Mouse (Mus musculus): ENCODE measurements at regions not wholly inside any gene's neighbourhood (a gene's known extent, or its start where the extent isn't known, plus 50 kb on each side); places are given as distances from the start of the nearest gene placed in this dataset.

DNA sequence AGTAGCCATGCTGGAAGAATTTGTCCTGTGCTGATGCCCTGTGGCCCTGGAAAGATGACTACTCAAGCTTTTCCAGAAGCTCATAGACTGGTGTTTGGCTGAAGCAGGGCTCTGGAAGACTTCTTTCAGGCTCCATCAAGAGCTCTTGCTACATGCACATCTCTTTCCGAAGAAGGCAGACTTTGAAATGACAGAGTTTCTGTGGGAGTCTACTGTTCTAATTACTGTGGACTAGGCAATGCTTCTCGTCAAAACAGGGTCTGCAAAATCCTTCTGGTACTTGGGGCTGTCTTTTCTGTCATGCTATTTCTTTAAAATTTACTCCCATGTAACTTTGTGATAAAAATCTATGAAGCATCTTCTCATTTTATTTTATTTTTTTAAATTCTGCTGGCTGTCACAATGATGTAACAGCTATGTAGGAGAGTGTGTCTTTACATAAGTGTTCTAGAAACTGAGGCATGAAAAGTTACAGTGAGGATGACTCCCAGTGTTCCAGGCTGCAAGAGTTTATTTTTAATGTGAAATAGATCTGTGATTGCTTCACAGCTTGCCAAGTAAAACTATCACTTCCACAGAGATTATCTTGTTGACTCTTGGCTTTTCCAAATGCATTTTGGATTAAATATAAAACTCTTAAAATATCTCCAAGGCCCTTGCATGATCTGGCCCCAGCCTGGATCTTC is 244.9 kb upstream of the Nmur2 start:
- DNase-seq = no peak

DNA sequence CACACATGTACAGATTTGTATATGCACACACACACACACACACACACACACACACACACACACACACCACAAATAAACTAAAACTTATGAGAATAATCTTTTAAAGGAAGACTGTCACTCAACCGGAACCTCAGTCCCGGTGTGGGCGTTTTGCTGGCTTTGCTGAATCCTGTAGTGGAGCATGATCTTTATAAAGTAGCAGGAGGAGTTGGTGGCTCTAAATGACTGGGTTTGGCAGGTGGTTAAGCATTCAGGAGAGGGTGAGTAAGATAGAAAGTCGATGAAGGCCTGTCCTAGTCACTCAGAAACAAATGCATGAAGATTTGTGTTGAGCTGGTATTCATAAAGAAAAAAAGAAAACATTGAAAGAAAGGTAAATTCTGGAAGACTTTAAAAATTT is 240.4 kb upstream of the Nmur2 start:
- no peak for DNase-seq

DNA sequence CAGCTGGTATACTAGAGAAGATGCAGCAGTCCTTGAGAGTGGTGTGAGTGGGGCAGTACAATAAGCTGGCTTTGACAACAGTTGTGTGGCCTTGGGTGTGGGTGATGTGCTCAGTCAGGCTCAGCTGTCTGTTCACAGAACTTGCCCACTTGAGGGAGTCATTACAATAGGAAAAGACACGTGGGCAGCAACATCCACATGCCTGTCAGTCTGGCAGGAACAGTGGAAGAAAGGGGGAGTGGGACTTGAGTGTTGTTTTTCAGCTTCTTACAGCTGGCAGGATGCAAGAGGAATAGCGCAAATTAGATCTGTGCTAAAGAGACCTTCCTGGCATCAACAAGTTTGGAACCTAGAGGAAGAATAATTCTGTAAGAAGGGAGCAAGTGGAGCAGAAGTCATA is 239.4 kb upstream of the Nmur2 start:
- no peak for DNase-seq

DNA sequence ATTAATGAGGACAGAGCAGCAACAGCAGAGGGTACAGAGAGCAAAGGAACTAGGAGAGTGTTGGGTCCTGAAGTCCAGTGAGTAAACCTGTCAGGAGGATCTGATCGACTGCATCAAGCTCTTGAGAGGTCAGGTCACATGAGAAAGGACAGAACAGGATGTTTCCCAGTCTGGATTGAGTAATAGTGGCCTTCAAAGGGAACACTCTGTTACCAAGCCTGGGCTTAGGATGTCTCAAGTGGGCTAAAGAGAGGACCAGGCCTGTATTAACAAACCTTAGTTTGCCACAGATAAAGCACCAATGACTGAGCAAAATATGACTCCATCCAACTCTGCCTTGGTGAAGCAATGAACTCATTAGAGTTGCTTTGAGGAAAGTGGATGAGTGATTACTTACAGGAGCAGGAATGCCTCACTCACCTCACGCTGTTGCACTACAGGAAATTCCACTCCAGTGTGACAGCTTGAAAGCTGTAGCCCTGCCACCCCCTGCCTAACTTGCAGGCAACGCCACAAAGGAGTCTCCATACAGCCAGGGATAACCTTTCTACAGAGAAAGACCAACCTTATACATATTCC is 229.2 kb upstream of the Nmur2 start:
- no peak for DNase-seq

DNA sequence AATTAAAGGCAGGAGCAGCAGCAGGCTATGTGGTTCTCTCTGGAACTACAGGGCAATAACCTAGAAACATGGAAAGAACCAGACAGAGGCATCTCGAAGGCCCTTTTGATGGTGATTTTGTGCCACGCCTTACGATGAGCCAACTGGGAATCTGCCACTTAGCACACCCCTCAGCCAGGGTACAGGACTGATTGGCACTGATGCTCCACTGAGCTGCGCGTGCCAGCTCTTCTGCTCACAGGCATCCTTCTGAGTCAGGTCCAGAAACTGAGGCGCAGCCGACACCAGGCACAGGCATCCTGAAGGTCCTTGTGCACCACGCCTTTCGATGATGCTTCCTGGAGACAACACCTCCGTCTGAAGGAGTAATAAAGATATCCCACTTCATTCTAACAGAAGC is 221.9 kb upstream of the Nmur2 start:
- DNase-seq = no peak

DNA sequence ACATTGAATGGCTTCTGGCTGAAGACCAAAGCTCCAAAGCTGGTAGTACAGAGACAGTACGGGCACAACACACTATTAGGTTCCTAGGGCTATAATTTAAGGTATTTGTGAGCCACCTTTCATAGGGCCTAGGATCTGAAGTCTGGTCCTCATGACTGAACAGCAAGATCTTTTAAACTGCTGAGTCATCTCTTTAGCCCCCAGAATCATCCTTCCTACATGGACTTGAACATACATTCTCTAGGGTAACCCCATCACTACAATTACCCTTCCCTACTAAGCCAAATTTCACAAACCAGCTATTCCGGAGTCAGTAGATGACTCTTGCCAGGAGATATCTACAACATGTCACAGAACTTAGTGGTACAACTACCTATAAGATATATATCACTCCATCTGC is 215.5 kb upstream of the Nmur2 start:
- DNase-seq = no peak

DNA sequence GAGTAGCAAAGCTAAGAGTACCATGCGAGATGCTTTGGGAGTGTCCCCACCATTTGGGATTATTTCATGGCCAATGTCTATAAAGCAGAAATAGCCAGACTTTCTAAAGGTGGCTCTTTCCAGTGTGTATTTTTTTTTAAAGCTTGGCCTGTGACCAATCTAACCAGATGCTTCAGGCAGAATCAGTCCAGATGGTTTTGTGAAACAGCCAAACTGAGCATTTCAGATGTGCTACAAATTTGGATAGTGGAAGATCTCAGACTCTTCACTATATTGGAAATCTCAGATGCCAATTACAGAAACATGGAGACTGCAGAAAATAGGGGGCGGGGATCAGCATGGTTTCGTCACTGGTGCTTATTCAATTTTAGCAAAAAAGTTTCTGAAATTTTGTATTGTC is 213.6 kb upstream of the Nmur2 start:
- DNase-seq = no peak

DNA sequence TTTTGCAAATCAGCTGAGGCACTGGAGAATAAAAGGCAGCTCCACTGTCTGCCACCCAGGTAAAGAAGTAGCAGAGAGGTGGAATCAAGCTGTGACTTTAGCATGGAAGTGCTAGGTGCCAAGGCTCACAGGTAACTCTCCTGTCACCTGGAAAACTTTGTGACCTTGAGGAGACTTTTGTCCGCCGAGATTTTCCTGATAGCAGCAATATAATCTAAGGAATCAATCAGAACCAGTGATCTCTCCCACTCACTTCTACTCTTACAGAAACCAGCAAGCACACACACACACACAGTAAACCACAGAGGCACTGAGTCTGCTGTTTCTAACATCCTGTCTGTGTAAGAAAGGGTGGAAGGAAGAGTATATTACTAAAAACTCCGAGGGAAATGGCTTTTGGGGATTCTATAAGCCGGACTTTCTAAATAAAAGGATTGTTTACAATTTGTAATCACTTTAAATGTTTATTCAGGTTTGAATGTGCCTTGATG is 206.6 kb upstream of the Nmur2 start:
- DNase-seq = no peak

DNA sequence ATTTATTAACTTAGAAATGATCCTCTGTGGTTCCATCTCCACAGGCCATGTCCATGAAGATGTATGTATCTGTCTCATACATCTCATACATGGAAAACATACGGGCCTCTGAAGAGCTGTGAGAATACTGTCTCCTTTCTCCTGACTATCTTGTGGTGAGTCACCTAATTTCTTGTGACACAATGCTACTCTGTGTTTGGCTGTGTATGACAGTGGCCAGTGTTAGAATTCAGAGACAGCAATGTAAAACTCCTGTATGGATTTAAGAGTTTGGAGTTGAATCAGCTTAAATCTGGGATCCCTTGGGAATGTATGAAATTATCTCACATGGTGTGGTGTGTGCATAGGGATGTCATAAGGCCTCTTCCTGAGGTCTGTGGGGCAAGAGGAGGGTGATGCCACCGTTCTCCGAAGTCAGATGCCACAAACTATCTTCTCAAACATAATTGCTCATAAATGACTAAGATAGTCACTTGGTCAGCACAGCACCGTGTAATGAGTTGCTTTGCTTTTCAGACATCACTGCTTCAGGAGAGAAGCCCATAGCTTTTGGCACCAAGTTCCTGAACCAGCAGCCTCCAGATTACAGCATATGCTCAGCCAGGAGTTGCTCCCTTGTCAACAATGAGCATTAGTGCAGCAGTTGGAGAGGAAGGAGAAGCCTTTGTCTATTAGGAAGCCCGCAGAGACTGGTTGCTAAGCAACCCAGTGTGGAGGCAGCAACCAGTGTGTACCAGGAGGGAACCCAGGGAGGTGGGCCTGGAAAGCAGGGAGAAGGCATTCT is 205.9 kb upstream of the Nmur2 start:
- no peak for DNase-seq

DNA sequence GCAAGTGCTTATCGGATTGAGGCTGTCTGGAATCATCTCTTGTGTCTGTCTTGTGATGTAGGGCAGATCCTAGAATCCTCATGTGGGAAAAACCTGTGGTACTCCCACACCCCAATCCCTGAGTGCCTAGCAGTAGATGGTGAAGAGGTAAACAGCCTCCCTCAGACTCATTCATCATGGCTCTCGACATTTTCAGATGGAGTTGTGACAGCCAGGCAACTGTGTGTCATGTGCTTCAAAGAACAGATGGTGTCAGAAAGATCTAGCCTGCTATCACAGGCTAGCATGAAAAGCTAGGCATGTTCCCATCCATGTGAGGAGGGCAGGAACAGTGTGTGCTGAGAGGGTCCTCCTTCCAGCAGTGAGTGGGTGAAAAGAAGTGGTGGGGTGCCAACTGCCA is 204.1 kb upstream of the Nmur2 start:
- no peak for DNase-seq

DNA sequence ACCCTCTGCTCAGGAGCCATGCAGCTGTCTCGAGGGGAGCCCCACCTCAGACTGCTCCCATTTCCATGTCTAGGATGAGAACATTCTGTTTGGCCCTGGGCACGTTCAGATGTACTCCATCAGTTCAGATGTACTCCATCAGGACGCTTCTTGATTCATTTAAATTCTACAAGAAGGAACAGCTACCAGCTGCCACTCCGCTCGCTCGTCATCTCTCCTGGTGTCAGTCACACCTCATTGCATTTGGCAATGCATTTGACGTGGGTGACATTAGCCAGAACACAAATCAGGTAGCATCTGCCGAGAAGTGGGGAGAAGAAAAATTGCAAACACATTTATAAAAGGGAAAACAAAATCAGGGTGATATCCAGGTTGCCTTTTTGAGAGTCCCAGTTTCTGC is 202.6 kb upstream of the Nmur2 start:
- no peak for DNase-seq

DNA sequence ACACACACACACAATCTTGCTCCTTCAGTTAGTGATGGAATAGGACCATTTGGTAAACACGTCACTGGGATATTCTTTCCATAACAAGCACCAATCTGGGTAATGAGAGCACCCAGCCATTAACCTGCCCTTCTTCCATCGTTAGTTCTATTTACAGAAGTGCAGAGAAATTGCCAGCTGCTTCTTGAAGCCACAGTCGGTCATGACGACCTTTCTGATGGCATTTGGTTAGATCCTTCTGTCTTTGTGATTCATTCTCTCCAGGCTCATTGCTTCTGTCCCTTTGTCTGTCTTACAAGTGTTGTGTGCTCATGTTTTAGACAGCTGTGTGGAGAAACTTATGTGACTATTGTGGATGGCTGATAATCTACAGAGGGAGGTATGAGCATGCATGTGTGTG is 197.9 kb upstream of the Nmur2 start:
- no peak for DNase-seq

DNA sequence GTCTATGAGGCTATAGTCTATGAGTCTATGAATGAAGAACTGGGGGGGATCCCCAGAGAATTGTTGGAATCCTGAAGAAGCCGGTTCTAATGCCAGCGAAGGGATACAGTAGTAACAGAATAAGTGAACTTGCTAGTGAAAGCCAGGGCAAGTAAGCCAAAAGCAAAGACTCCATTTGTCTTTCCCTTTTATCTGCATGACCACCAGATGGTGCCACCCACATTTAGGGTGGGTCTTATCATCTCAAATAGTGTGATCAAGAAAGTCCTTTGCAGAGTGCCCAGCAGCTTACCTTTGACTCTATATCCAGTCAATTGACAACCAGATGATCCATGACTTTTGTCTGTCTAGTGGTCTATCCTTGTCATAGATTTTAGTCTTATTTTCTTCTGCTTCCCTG is 184.2 kb upstream of the Nmur2 start:
- DNase-seq = no peak

DNA sequence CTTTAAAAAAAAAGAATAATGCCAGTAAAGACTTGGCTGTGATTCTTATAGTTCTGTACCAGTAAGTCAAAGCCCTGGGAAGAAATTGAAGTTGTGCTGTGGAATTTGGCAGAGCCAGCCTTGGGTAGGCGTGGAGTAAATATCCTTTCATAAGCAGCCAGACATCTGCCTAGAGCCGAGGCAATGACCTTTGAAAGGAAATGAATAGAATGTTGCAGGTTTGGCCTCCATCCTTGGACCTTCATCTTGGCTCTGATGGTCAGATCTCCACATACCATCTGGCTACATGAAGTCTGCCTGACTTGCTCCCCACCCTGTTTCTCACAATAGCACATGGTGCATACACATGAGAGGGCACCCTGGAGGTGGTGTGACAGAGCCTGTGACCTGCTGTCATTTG is 174.9 kb upstream of the Nmur2 start:
- DNase-seq = no peak

DNA sequence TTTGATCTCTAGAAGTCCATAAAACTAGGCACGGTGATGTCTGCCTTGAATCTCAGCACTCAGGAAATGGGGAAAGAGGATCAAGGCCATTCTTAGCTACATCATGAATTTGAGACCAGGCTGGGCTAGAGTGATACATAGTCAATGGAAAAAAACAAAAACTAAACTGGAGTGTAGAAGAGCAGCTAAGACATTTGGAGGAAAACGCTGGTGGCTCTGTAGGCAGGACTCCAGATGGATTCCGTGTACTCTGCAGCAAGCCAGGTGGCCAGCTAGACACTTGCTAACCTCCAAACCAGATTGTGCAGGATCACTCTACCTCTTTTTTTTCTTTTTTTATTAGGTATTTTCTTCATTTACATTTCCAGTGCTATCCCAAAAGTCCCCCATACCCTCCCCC is 161.0 kb upstream of the Nmur2 start:
- DNase-seq = no peak

DNA sequence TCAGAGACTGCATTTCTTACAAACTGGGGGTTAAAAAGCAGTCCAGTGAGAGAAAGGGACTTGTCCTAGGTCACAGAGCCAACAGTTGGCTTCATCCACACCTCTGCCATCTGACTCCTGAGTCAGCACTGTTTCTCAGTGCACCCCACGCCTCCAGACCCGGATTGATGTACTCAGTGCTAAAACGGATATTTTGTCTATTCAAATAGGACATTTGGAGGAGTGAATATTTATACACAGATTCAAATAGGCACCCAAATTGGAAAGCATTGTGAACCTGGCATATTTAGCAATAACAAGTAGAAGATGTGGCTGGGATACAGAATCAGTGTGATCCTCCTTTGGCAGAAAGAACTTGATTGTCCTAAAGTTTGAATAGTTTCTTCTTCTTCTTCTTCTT is 154.5 kb upstream of the Nmur2 start:
- DNase-seq = no peak

DNA sequence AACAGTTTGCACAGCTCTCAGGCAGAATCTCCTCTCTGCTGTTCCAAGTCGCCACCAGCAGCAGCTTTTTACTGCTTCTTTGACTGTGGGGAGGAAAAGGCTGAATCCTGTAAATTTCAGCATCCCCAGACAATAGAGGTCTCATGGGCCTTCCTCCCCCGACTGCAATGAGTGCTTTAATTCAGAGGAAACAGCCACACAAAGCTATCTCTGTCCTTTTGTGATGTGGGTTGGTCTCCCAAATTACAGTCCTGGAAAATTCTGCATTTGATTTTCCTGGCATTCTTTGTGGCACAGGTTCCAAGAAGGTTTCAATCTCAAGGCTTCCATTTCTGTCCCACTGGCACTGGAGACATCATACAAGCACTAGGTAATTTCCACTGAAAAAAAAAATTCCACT is 152.6 kb upstream of the Nmur2 start:
- DNase-seq = no peak

DNA sequence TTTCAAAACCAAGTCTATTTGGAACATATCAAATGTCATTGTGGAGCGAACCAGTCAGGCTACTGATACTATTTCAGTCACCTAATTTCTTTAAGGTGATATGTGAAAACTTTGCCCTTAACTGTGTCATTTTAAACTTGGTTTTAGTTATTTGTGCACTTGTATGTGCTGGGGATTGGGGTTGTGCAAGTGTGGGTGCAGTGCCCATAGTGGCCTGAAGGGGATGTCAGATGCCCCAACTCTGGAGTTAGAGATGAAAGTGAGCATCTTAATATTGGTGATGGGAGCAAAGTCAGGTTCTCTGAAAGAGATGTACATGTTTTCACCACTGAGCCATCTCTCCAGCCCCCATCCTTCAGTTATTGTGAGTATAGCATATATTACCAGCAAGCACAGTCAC is 133.1 kb upstream of the Nmur2 start:
- no peak for DNase-seq

DNA sequence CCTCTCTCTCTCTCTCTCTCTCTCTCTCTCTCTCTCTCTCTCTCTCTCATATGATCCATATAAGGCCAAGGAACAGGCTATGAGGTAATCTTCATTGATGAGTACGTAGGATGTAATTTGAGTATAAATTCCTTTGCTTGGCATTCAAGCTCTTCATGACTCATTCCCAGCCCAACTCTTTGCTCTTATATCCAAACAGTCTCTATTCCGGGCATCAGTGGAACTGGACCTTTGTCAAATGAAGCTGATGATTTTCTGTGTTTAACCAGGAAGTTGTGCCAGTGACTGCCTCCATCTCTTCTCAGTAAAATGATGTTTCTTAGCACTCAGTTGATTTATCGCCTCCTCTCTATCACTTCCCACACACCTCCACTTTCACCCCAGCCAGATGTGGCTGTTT is 132.4 kb upstream of the Nmur2 start:
- no peak for DNase-seq

DNA sequence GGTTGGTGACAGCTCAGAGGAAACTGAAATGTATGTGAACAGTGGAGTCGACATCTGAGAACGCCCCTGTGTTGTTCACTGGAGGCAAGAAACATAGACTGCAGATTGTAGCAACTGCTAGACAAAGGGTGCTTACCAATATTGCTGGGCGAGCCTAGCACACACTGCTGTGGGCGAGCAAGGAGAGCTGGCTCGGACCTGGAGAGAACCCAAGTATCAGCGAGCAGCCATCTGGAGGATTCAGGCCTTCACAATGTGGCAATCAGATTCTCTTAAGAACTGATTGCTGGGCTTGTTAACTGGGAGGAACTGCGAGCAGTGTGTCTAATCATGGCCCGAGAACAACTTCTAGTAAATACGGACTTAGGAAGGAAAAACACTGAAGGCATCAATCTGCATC is 128.8 kb upstream of the Nmur2 start:
- no peak for DNase-seq

DNA sequence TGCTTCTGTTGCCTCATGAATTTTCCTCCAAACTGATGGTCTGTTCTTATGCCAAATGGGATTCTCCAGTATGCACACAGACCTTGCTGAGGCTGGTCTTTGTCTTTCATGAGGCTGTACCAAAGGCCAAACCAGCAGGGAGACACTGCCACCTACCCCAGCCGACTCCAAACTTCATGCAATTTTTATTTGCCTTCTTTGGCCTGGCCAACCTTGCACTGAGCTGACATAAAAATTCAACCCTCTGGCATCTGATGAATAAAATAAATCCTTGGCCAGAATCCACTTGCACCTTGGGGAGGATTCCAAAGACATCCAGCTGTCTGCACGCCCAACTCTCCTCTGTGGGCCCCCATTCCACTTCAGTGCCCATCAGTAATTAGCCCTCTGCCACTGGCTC is 126.0 kb upstream of the Nmur2 start:
- DNase-seq = no peak

DNA sequence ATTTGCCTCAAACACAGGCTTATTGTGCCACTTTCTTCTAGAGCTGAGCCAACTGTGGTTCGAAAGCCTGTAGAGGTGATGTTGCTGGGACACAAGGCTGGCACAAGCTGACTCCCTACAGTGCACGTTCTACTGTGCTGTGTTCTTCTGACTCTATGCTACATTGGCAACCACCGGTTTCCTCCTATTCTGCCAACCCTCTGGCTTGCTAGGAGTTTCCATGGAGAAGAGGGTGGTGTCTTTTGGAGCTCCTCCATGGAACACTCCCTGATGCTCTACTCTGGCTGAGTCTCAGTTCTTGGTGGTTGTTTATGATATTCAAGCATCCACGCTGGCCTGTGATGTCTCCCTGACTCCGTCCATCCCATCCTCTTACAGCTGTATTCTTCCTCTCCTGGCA is 124.9 kb upstream of the Nmur2 start:
- no peak for DNase-seq

DNA sequence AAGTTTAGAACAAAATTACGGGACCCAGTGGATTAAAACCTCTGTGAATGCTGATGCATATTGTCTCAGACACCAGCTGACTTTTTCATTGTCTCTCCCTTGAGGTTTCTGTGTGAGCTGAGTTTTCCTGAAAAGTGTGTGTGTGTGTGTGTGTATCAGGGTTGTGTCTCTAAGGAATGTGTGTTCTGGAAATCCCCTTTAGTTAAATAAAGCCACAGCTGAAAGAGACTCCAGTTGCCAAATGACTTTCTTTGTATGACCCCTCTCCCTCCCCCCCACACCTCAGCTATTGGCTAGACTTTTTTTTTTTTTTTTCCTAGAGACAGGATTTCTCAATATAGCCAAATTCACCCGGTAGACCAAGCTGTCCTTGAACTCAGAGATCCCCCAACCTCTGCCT is 119.5 kb upstream of the Nmur2 start:
- DNase-seq = no peak

DNA sequence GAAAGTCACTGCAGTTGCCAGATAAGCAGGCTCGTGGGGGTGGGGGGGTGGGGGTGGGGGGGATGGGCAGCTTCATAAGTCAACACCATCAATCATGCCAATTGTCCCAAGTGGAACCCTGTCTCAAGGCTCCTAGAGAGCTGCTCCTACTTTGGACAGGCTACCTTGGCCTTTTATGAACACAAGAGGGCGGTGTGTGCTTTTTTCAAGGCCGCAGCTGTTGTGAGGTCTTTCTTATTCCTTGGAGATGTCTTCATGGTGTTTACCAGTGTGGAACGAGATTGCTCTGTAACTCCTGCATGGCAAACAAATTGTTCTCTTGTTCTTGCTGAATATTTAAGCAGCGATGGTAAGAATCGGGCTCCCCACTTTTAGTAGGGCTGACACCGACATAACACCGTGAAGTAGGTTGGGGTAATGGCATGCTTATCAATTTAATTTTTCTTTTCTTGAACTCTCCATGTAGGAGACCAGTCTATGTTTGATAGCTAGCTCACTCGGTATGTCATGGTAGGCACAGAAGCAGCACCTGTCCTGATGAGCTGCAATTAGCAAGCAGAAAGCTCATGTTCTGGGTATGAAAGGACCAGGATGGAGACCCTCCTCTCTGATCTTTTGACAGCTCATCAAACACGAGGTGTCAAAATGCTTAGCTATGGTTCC is 118.7 kb upstream of the Nmur2 start:
- DNase-seq = no peak

Data from thymus, postnatal 14 days (tissue).